Mouse (Mus musculus) heart, embryonic 16.5 days (tissue): ENCODE data around the gene Notch1. TPM values are rescaled to one million over a fixed set of nuclear protein-coding genes. Genes with fewer than 3 reads are reported as not detected.

Experiments used
- ATAC-seq: fragments of 200-750 bp; cut with Nextera tagmentation; replicated peaks from 2 replicates; pipeline ENCODE4 v1.8.0; 2017; ENCODE audit warnings: moderate number of reproducible peaks; ENCODE audit not compliant: insufficient read depth, low FRiP score; ENCODE audit errors: extremely low read depth
- H3K27ac ChIP-seq: fragments of 300-500 bp; sonication (generic); 2 replicates; pipeline ENCODE4 v1.5.1; 2014; ENCODE audit warnings: mild to moderate bottlenecking, low read length, control low read depth, moderate library complexity
- H3K27me3 ChIP-seq: fragments of 300-500 bp; sonication (generic); 2 replicates; pipeline ENCODE4 v1.6.1; 2014; ENCODE audit warnings: low read length, mixed read lengths; ENCODE audit not compliant: control insufficient read depth, insufficient read depth
- H3K36me3 ChIP-seq: fragments of 300-500 bp; sonication (generic); 2 replicates; pipeline ENCODE4 v1.6.1; 2014; ENCODE audit not compliant: control insufficient read depth, insufficient read depth
- H3K4me1 ChIP-seq: fragments of 300-500 bp; sonication (generic); 2 replicates; pipeline ENCODE4 v1.6.1; 2014; ENCODE audit warnings: low read length, mixed read lengths; ENCODE audit not compliant: control insufficient read depth, insufficient read depth
- H3K4me2 ChIP-seq: fragments of 300-500 bp; sonication (generic); 2 replicates; pipeline ENCODE4 v1.6.1; 2014; ENCODE audit warnings: low read depth, mild to moderate bottlenecking, control low read depth, low read length
- H3K4me3 ChIP-seq: fragments of 300-500 bp; sonication (generic); 2 replicates; pipeline ENCODE4 v1.5.1; 2014; ENCODE audit warnings: mild to moderate bottlenecking, control low read depth, low read length
- H3K9ac ChIP-seq: fragments of 300-500 bp; sonication (generic); 2 replicates; pipeline ENCODE4 v1.6.1; 2014; ENCODE audit warnings: low read length, control low read depth
- H3K9me3 ChIP-seq: fragments of 300-500 bp; sonication (generic); replicated peaks from 2 replicates; pipeline ENCODE4 v1.6.1; 2016; ENCODE audit warnings: low read length; ENCODE audit not compliant: control insufficient read depth
- WGBS: fragments of 180-500 bp; shearing (Covaris S2); extraction: QIAGEN DNeasy Blood & Tissue Kit; methylation state at CpG from one replicate; pipeline ENCODE4 v1.1.7; 2014; 5-methylcytosine and 5-hydroxymethylcytosine counted together
- polyA plus RNA-seq: library from polyadenylated mRNA; unstranded; fragments of >200 nt; fragmentation: Nextera tagmentation; extraction: Ambion mirVana; gene quantifications from 2 replicates; pipeline ENCODE4 v1.2.1, GENCODE M21; 2015

Gene Notch1
- polyA plus RNA-seq, 1 experiment from 2014 or later = 21.8 TPM

GRCm38 (mm10) chr2:26443876-26444275, 72.6 kb downstream of the Notch1 start:
- WGBS = 8% methylated on average over 3 of the region's 3 CpGs
- Histone ChIP-seq H3K27me3 (no peaks in the 10 kb centered on the region), H3K4me2 (peak overlapping the region; percentile 90), H3K9me3 (no peaks in the 10 kb centered on the region), H3K9ac (peak overlapping the region; percentile 94), H3K27ac (no peak overlapping the region), H3K4me3 (peak overlapping the region; percentile 91), H3K4me1 (peaks cover 26% of the 10 kb centered on the region), H3K36me3 (peaks cover 21% of the 10 kb centered on the region)
- ATAC-seq = no peak

- WGBS = 88% methylated on average over 1 of the region's 1 CpGs
- H3K27ac ChIP-seq = no peak overlapping the region
- ATAC-seq = no peak
- peaks cover 26% of the 10 kb centered on the region for H3K4me1 ChIP-seq
- H3K27me3 ChIP-seq = no peaks in the 10 kb centered on the region
- H3K36me3 ChIP-seq = peaks cover 29% of the 10 kb centered on the region
- no peak overlapping the region for H3K4me2 ChIP-seq
- H3K9me3 ChIP-seq = no peaks in the 10 kb centered on the region
- H3K9ac ChIP-seq = no peak overlapping the region
- H3K4me3 ChIP-seq = no peak overlapping the region
Observed at GRCm38 (mm10) chr2:26442843-26443242, 73.6 kb downstream of the Notch1 start.

- Histone ChIP-seq H3K27me3 (no peaks in the 10 kb centered on the region), H3K36me3 (peaks cover 29% of the 10 kb centered on the region), H3K4me3 (no peak overlapping the region), H3K4me1 (peaks cover 18% of the 10 kb centered on the region), H3K4me2 (no peak overlapping the region), H3K27ac (no peak overlapping the region), H3K9ac (no peak overlapping the region), H3K9me3 (no peaks in the 10 kb centered on the region)
- 69% methylated on average over 5 of the region's 5 CpGs for WGBS
- ATAC-seq = no peak
Observed at GRCm38 (mm10) chr2:26441688-26442087, 74.8 kb downstream of the Notch1 start.

- peaks cover 14% of the 10 kb centered on the region for H3K4me1 ChIP-seq
- ATAC-seq = no peak
- 99% methylated on average over 4 of the region's 4 CpGs for WGBS
- H3K9ac ChIP-seq = no peak overlapping the region
- no peak overlapping the region for H3K27ac ChIP-seq
- H3K36me3 ChIP-seq = peaks cover 29% of the 10 kb centered on the region
- H3K4me2 ChIP-seq = no peak overlapping the region
- no peaks in the 10 kb centered on the region for H3K9me3 ChIP-seq
- no peak overlapping the region for H3K4me3 ChIP-seq
- no peaks in the 10 kb centered on the region for H3K27me3 ChIP-seq
Observed at GRCm38 (mm10) chr2:26441261-26441660, 75.2 kb downstream of the Notch1 start.

- Histone ChIP-seq H3K9me3 (no peaks in the 10 kb centered on the region), H3K4me1 (peaks cover 14% of the 10 kb centered on the region), H3K4me2 (no peak overlapping the region), H3K36me3 (peaks cover 43% of the 10 kb centered on the region), H3K4me3 (no peak overlapping the region), H3K27ac (no peak overlapping the region), H3K9ac (no peak overlapping the region), H3K27me3 (no peaks in the 10 kb centered on the region)
- ATAC-seq = no peak
- 83% methylated on average over 6 of the region's 6 CpGs for WGBS
Observed at GRCm38 (mm10) chr2:26439671-26440070, 76.8 kb downstream of the Notch1 start.

- no peak overlapping the region for H3K27ac ChIP-seq
- 0 out of 2 replicates have a peak overlapping the region, but pooled peaks have one; percentile 17 for H3K9ac ChIP-seq
- peaks cover 5% of the 10 kb centered on the region for H3K4me1 ChIP-seq
- no peak overlapping the region for H3K4me3 ChIP-seq
- H3K9me3 ChIP-seq = no peaks in the 10 kb centered on the region
- 84% methylated on average over 7 of the region's 7 CpGs for WGBS
- peaks cover 45% of the 10 kb centered on the region for H3K36me3 ChIP-seq
- H3K27me3 ChIP-seq = no peaks in the 10 kb centered on the region
- no peak overlapping the region for H3K4me2 ChIP-seq
- ATAC-seq = no peak
Observed at GRCm38 (mm10) chr2:26438373-26438772, 78.1 kb downstream of the Notch1 start.

- Histone ChIP-seq H3K9me3 (no peaks in the 10 kb centered on the region), H3K4me1 (no peaks in the 10 kb centered on the region; the same call in 1 of the 2 replicates), H3K27ac (no peak overlapping the region), H3K36me3 (peaks cover 54% of the 10 kb centered on the region), H3K9ac (0 out of 2 replicates have a peak overlapping the region, but pooled peaks have one; percentile 13), H3K4me3 (no peak overlapping the region), H3K4me2 (no peak overlapping the region), H3K27me3 (no peaks in the 10 kb centered on the region)
- no peak for ATAC-seq
- 56% methylated on average over 4 of the region's 4 CpGs for WGBS
Observed at GRCm38 (mm10) chr2:26437221-26437620, 79.2 kb downstream of the Notch1 start.

- Histone ChIP-seq H3K9me3 (no peaks in the 10 kb centered on the region), H3K36me3 (peaks cover 51% of the 10 kb centered on the region), H3K4me1 (no peaks in the 10 kb centered on the region; the same call in 1 of the 2 replicates), H3K27me3 (no peaks in the 10 kb centered on the region), H3K9ac (no peak overlapping the region), H3K4me2 (no peak overlapping the region), H3K27ac (no peak overlapping the region), H3K4me3 (no peak overlapping the region)
- no peak for ATAC-seq
- WGBS = 85% methylated on average over 7 of the region's 7 CpGs
Observed at GRCm38 (mm10) chr2:26434791-26435572, 81.5 kb downstream of the Notch1 start.

- H3K4me2 ChIP-seq = no peak overlapping the region
- H3K4me1 ChIP-seq = no peaks in the 10 kb centered on the region
- WGBS = 95% methylated on average over 5 of the region's 5 CpGs
- ATAC-seq = no peak
- H3K27me3 ChIP-seq = no peaks in the 10 kb centered on the region
- no peak overlapping the region for H3K27ac ChIP-seq
- H3K4me3 ChIP-seq = no peak overlapping the region
- no peaks in the 10 kb centered on the region for H3K9me3 ChIP-seq
- no peak overlapping the region for H3K9ac ChIP-seq
- peaks cover 67% of the 10 kb centered on the region for H3K36me3 ChIP-seq
Observed at GRCm38 (mm10) chr2:26429851-26430250, 86.6 kb downstream of the Notch1 start.
